In genomic region chr1:88705050-88705449, GRCm38 (mm10) we compare ENCODE assay signal across 10 mouse cellular contexts. TPM values are rescaled to one million over a fixed set of nuclear protein-coding genes. Genes with fewer than 3 reads are reported as not detected.
DNase-seq lines count a peak whose midpoint lies in the region; ATAC-seq and TF ChIP-seq lines count a peak whose summit lies in the region.
"Had no signal": no experiment of that assay in that cellular context is flagged by ENCODE, and none has a peak within 500 bp of the region (broad histone marks: within the 10 kb centered on the region; RNA-seq: fewer than 3 reads in every experiment).

No protein-coding gene starts in this region.

- no peak overlapping the region for H3K27ac ChIP-seq in kidney, embryonic 15.5 days
- H3K27ac ChIP-seq in ES-Bruce4 (ENCODE audit: insufficient read depth, low read length), result no peak overlapping the region
- no peak overlapping the region for H3K27ac ChIP-seq in bone marrow macrophage, adult 2 months (ENCODE audit: insufficient read depth, low read depth, low read length)
- H3K27ac ChIP-seq: limb, embryonic 15.5 days; stomach, embryonic 15.5 days had no signal

- DNase-seq in kidney, adult 18-20 months, result peak; percentile 34
- peak; percentile 16 for DNase-seq in hindlimb bud, embryonic 11.5 days (ENCODE audit: extremely low spot score, low read depth, low spot score)
- peak; percentile 49 for DNase-seq in mesoderm, embryonic 11.5 days (ENCODE audit: low read depth, low spot score)
- DNase-seq in thymus, postnatal 4 days, result peak; percentile 85
- no peak for DNase-seq in layer of hippocampus, adult 8-10 months (ENCODE audit: low spot score in 2 of 2)

- no peak overlapping the region for H3K4me3 ChIP-seq in kidney, embryonic 15.5 days (replicated peaks)
- H3K4me3 ChIP-seq in ES-Bruce4 (ENCODE audit: low read depth, low read length), result no peak overlapping the region
- no peak overlapping the region for H3K4me3 ChIP-seq in bone marrow macrophage, adult 2 months (ENCODE audit: insufficient read depth, low read length)
- H3K4me3 ChIP-seq: limb, embryonic 15.5 days; stomach, embryonic 15.5 days had no signal

- no peak for TF ChIP-seq POLR2A in ES-Bruce4 (IDR thresholded peaks at IDR 0.05; ENCODE audit: insufficient read depth, low read length)
- no peak for TF ChIP-seq POLR2A in bone marrow macrophage, adult 2 months (IDR thresholded peaks at IDR 0.05; ENCODE audit: borderline replicate concordance, low read depth, low read length)

- no peaks in the 10 kb centered on the region for H3K9me3 ChIP-seq in kidney, embryonic 15.5 days (replicated peaks)
- no peaks in the 10 kb centered on the region for H3K9me3 ChIP-seq in ES-Bruce4 (replicated peaks; ENCODE audit: control insufficient read depth, insufficient read depth, low read length, poor library complexity, severe bottlenecking)
- H3K9me3 ChIP-seq: limb, embryonic 15.5 days; stomach, embryonic 15.5 days had no signal

- H3K27me3 ChIP-seq in kidney, embryonic 15.5 days, result no peaks in the 10 kb centered on the region
- no peaks in the 10 kb centered on the region for H3K27me3 ChIP-seq in ES-Bruce4 (ENCODE audit: control insufficient read depth, insufficient read depth, low read length, poor library complexity, severe bottlenecking)
- H3K27me3 ChIP-seq: stomach, embryonic 15.5 days had no signal

- no peaks in the 10 kb centered on the region for H3K36me3 ChIP-seq in kidney, embryonic 15.5 days
- H3K36me3 ChIP-seq in ES-Bruce4 (ENCODE audit: control insufficient read depth, insufficient read depth, low read length, poor library complexity, severe bottlenecking), result no peaks in the 10 kb centered on the region
- H3K36me3 ChIP-seq: limb, embryonic 15.5 days; stomach, embryonic 15.5 days had no signal

- peak; percentile 23 for TF ChIP-seq CTCF in ES-Bruce4 (IDR thresholded peaks at IDR 0.05; ENCODE audit: low read depth, low read length)
- TF ChIP-seq CTCF in bone marrow macrophage, adult 2 months (IDR thresholded peaks at IDR 0.05; ENCODE audit: low read depth, low read length), result 0 out of 2 replicates have a peak, but pooled peaks have one; percentile 39

- no peak for ATAC-seq in kidney, embryonic 15.5 days (replicated peaks; ENCODE audit: low FRiP score)

- no peak for TF ChIP-seq EP300 in ES-Bruce4 (IDR thresholded peaks at IDR 0.05; ENCODE audit: insufficient read depth, low read depth, low read length)

- no peak overlapping the region for H3K9ac ChIP-seq in kidney, embryonic 15.5 days
- no peak overlapping the region for H3K9ac ChIP-seq in ES-Bruce4 (ENCODE audit: low read depth, poor library complexity, severe bottlenecking)
- H3K9ac ChIP-seq: limb, embryonic 15.5 days; stomach, embryonic 15.5 days had no signal

- no peak overlapping the region for H3K4me2 ChIP-seq in kidney, embryonic 15.5 days
- H3K4me2 ChIP-seq: stomach, embryonic 15.5 days had no signal

- WGBS in kidney, embryonic 15.5 days, result 68% methylated on average over 6 of the region's 6 CpGs

- H3K4me1 ChIP-seq in kidney, embryonic 15.5 days, result peaks cover 26% of the 10 kb centered on the region
- H3K4me1 ChIP-seq in ES-Bruce4 (ENCODE audit: control insufficient read depth, insufficient read depth, low read length), result peaks cover 1% of the 10 kb centered on the region
- H3K4me1 ChIP-seq in bone marrow macrophage, adult 2 months (ENCODE audit: control insufficient read depth, insufficient read depth, low read length), result peaks cover 4% of the 10 kb centered on the region

RNA-seq across cellular contexts. Expression of gene Arl4c, which starts 3.0 kb away (rescaled TPM):
- 26.9 and 27.9 TPM in 2 replicates for polyA plus RNA-seq in kidney, embryonic 15.5 days (2015; fragmentation: Nextera tagmentation; extraction: Ambion mirVana)
- polyA plus RNA-seq in ES-Bruce4 (2011; ENCODE audit: insufficient read depth, insufficient read length, low read depth, missing spikeins), result 106 and 108 TPM in 2 replicates
- 146 and 151 TPM in 2 replicates for polyA plus RNA-seq in bone marrow macrophage, adult 2 months (2012; ENCODE audit: insufficient read depth, insufficient read length, missing spikeins)
- 10 to 100 TPM; 31.3 to 41.3 (median 34.3) TPM for total RNA-seq in layer of hippocampus, adult 8-10 months (2022)

Comparison
In these comparisons a context has a peak if more than half of its experiments do, and no peak if none do; other contexts are left out.
1. DNase-seq: peak in kidney, adult 18-20 months (single experiment), hindlimb bud, embryonic 11.5 days (single experiment), mesoderm, embryonic 11.5 days (single experiment) and thymus, postnatal 4 days (single experiment); none in layer of hippocampus, adult 8-10 months (0 of 2).